Mouse (Mus musculus) adrenal gland, postnatal 10 days (tissue): ENCODE data around the gene Trak2. TPM values are rescaled to one million over a fixed set of nuclear protein-coding genes. Genes with fewer than 3 reads are reported as not detected.
"Not testable (repeated sequence)": the region's sequence is repeated elsewhere in the genome, so short reads cannot be mapped to it uniquely, and the experiment has no call there.

Source experiments
- DNase-seq: peaks from one replicate; pipeline ENCODE4 v3.0.0; 2021; ENCODE audit warnings: mixed read lengths
- total RNA-seq, 2 experiments: library from RNA; stranded (reverse); gene quantifications; 2 replicates each; pipeline ENCODE4 v1.2.3; 2021

Trak2 gene
- total RNA-seq, 2 experiments from 2014 or later = 38.9 to 54.9 TPM

DNA sequence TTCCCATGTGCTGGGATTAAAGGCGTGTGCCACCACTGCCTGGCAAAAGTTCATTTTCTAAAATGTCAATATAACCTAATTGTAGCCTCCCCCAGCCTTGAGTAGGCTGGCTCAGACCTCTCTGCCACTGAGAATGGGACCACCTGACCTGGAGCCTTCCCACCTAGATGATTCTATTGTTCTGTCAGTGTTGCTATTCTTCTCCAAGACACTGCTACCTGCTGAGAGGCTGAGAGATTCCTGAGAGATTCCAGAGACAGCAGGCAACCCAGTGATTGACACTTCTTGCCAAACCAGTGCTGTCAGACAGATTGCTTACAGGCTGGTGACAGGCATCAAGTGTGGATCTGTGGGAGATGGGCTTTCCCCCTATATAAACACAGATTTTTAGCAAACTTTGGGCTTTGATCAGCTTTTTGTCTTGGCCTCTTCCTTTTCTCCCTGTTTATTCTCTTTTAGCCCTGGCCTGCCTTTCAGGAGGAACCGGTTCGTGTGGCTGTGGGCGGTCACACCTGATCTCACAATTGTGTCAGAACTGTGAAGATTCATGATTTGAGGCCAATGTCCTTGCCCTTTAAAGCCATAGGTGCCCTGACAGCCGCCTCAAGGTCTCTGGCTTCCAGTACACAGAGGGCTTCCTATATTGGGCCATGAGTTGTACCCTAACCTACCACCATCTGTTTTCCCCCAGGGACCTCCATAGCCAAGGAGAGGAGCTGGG is 83.2 kb downstream of the Trak2 start:
- DNase-seq = no peak

DNA sequence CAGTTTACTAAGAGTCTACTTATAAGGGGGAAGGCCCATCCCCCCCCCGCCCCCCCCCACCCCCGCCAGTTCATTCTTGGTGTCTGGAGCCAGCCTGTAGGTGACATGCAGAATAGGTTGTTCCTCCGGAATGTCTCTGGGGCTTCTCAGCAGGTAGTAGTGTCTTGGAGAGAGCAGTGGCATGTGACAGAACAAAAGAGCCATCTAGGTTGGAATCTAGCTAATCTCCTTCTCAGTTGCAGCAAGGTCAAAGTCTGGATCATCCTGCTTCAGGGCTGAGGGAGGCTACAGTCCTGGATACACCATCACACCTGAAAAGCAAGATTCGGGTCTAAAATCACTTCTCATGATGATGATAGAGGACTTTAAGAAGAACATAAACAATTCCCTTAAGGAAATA is 87.6 kb downstream of the Trak2 start:
- DNase-seq = no peak

DNA sequence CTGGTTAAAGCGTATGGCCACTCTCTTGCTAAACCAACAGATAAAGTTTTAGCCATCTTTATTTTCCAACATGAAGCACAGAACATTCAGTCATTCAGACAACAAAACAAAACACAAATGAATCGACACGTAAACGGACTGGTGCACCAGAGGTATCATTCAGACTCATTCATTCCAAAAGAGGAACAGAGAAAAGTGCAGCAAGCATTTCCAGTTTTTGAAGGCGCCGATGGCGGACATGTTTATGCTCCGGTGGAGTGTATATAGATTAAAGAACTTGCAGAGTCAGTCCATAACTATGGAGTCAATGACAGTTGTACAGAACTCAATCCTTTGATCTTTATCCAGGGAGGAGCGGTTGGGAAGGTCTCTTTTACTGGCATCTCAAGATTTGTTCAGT is 90.0 kb downstream of the Trak2 start:
- not testable (repeated sequence) for DNase-seq

DNA sequence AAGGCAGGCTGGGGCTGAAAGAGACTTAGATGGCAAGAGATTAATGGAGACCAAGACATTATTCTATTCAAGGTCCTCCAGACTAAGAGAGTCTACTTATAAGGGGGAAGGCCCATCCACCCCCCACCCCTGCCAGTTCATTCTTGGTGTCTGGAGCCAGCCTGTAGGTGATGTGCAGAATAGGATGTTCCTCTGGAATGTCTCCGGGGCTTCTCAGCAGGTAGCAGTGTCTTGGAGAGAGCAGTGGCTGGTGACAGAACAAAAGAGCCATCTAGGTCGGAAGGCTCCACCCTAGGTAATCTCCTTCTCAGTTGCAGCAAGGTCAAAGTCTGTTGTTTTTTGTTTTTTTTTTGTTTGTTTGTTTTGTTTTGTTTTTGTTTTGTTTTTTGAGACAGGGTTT is 93.9 kb downstream of the Trak2 start:
- DNase-seq = not testable (repeated sequence)

DNA sequence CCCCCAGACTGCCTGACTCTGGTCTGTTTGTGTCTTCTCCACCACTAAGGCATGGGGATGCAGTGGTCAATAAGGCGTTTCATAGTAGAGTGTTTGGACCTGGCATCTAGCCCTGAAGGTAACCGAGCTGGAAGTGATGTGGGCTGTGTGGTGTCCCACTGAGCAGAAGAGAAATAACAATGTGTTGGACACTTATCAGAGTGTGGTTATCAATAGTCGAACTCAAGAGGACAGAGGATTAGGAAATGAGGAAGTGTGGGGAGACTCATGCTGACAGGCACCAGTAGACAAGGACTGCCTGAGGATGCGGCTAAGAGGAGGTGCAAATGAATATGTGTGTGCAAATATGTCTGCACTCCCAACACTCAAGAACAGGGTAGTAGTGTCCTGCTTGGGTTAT is 96.7 kb downstream of the Trak2 start:
- DNase-seq = not testable (repeated sequence)

GRCm38 (mm10) chr1:58860586-58860985 is 112.6 kb downstream of the Trak2 start:
- not testable (repeated sequence) for DNase-seq

- peak; percentile 60 for DNase-seq
These were observed 113.4 kb downstream of the Trak2 start for GRCm38 (mm10) chr1:58859738-58860365.

GRCm38 (mm10) chr1:58859131-58859530 is 114.1 kb downstream of the Trak2 start:
- not testable (repeated sequence) for DNase-seq

DNA sequence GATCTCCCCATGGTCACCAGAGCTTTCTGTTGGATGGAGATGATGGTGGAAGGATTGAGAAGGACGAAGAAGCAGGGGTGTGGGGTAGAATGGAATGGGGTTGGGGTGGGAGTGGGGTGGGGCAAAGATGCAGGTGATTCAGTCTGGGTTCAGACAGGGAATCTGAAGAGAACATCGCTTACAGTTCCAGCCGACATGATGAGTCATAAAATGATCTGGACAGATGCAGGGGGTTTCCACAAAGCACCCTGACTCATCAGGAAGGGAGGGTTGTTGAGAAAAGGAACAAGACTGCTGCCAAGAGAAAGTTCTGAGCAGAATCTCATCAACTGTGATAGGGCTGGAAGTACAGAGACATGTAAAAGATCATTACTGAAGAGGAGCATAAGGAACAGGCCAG is 116.4 kb downstream of the Trak2 start:
- DNase-seq = peak; percentile 9

Other genes starting within 250 kb of the Trak2 start
- 10 to 100 TPM; 25.9 to 26.3 TPM for gene Casp8, start 178.1 kb downstream of the Trak2 start, total RNA-seq
- gene Stradb, start 92 bp upstream of the Trak2 start, total RNA-seq = 10 to 100 TPM; 36.2 to 51.2 TPM
- gene C2cd6, start 121.5 kb upstream of the Trak2 start, total RNA-seq = not detected
- gene Tmem237, start 147.0 kb upstream of the Trak2 start, total RNA-seq = 10 to 100 TPM; 15.2 to 15.3 TPM
- under 1 TPM; 0.69 to 0.94 TPM for gene Mpp4, start 190.0 kb upstream of the Trak2 start, total RNA-seq